Mouse (Mus musculus) limb, embryonic 14.5 days (tissue): Measurements from ENCODE around the gene Adgrl2. TPM values are rescaled to one million over a fixed set of nuclear protein-coding genes. Genes with fewer than 3 reads are reported as not detected.

Source experiments
- ATAC-seq: fragments of 200-750 bp; cut with Nextera tagmentation; 2 replicates; pipeline ENCODE4 v1.8.0; 2017; ENCODE audit warnings: low read depth, moderate number of reproducible peaks, moderate TSS enrichment; ENCODE audit not compliant: low FRiP score
- DNase-seq: peaks from one replicate; pipeline ENCODE4 v3.0.0-alpha.2; 2015; ENCODE audit warnings: low spot score
- H3K27ac ChIP-seq: fragments of 300-500 bp; sonication (generic); replicated peaks from 2 replicates; pipeline ENCODE4 v1.5.1; 2014; ENCODE audit warnings: low read depth, mild to moderate bottlenecking, low read length, moderate library complexity, mixed read lengths
- H3K27me3 ChIP-seq: fragments of 300-500 bp; sonication (generic); 2 replicates; pipeline ENCODE4 v1.6.1; 2014; ENCODE audit warnings: low read length, mixed read lengths; ENCODE audit not compliant: control insufficient read depth, insufficient read depth
- H3K36me3 ChIP-seq: fragments of 300-500 bp; sonication (generic); 2 replicates; pipeline ENCODE4 v1.6.1; 2014; ENCODE audit warnings: mild to moderate bottlenecking, low read length, moderate library complexity, mixed read lengths; ENCODE audit not compliant: control insufficient read depth, insufficient read depth
- H3K4me1 ChIP-seq: fragments of 300-500 bp; sonication (generic); 2 replicates; pipeline ENCODE4 v1.6.1; 2014; ENCODE audit warnings: antibody characterized with exemption, low read length, mixed read lengths; ENCODE audit not compliant: control insufficient read depth, insufficient read depth
- H3K4me2 ChIP-seq: fragments of 300-500 bp; sonication (generic); replicated peaks from 2 replicates; pipeline ENCODE4 v1.6.1; 2014; ENCODE audit warnings: low read depth, mild to moderate bottlenecking, low read length, moderate library complexity; ENCODE audit not compliant: severe bottlenecking
- H3K4me3 ChIP-seq: fragments of 300-500 bp; sonication (generic); replicated peaks from 2 replicates; pipeline ENCODE4 v1.5.1; 2014; ENCODE audit warnings: low read length
- H3K9ac ChIP-seq: fragments of 300-500 bp; sonication (generic); 2 replicates; pipeline ENCODE4 v1.6.1; 2014; ENCODE audit warnings: mild to moderate bottlenecking, low read depth, low read length, moderate library complexity; ENCODE audit not compliant: severe bottlenecking
- H3K9me3 ChIP-seq: fragments of 300-500 bp; sonication (generic); 2 replicates; pipeline ENCODE4 v1.6.1; 2016; ENCODE audit warnings: low read length; ENCODE audit not compliant: control insufficient read depth
- POLR2A ChIP-seq: fragments of 200-500 bp; IDR thresholded peaks from 2 replicates; pipeline ENCODE4 v1.8.0; 2012; ENCODE audit warnings: inconsistent platforms, mild to moderate bottlenecking, moderate library complexity, borderline replicate concordance; ENCODE audit not compliant: insufficient read depth, insufficient read length; ENCODE audit errors: extremely low read depth
- WGBS: fragments of 180-500 bp; shearing (Covaris S2); extraction: QIAGEN DNeasy Blood & Tissue Kit; methylation state at CpG from one replicate; pipeline ENCODE4 v1.1.7; 2014; 5-methylcytosine and 5-hydroxymethylcytosine counted together
- polyA plus RNA-seq, 2 experiments: library from polyadenylated mRNA; depleted of rRNA in 1 of 2; stranded (reverse) in 1 of 2; unstranded in 1 of 2; fragments of >200 nt; fragmentation: Nextera tagmentation in 1 of 2; extraction: Ambion mirVana in 1 of 2; gene quantifications; 2 replicates each; pipeline versions ENCODE4 v1.2.1 to v1.2.3; 2012 to 2014

Adgrl2 gene
- 147 and 174 TPM in 2 replicates for polyA plus RNA-seq (2012; rRNA removed)
- 119 and 141 TPM in 2 replicates for polyA plus RNA-seq (2014; fragmentation: Nextera tagmentation; extraction: Ambion mirVana)

DNA sequence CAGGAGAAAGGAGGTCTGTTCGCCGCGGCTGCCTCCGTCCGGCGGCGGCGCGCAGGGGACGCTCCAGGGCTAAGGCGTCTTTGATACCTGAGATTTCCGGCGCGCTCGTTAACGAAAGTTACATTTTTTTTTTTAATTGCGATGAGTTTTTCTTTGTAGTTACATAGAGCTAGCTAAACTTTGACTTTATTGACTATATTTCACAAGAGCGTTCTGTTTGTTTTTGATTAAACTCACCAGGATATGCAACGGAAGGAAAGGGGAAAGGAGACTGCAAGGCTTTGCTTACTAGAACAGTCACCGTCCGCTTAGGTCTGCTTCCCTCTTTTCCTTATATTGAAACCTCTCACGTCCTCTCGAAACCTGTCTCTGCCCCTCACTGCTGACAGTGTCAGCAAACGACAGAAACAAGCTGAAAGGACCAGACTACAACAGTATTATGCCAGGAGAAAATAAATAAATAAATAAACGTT lies at the start of gene Adgrl2:
Gene Adgrl2, minus strand, starts transcription at position 25 of the 473 bp plus-strand sequence.
- Histone ChIP-seq H3K4me1 (0 out of 2 replicates have a peak, but pooled peaks cover 6% of the 10 kb centered on the region), H3K4me3 (peak within 1 kb of the TSS; percentile 96), H3K36me3 (no peaks in the 10 kb centered on the region), H3K4me2 (peak within 1 kb of the TSS; percentile 71), H3K27ac (peak within 1 kb of the TSS; percentile 100), H3K9me3 (no peaks in the 10 kb centered on the region), H3K9ac (peak within 1 kb of the TSS; percentile 99), H3K27me3 (no peaks in the 10 kb centered on the region)
- TF ChIP-seq POLR2A = 0 out of 2 replicates have a peak, but pooled peaks have one; percentile 46
- 1% methylated on average over 25 of the region's 25 CpGs for WGBS
- ATAC-seq (peak; percentile 28; the same call in 1 of the 2 replicates), DNase-seq (peak; percentile 69)

DNA sequence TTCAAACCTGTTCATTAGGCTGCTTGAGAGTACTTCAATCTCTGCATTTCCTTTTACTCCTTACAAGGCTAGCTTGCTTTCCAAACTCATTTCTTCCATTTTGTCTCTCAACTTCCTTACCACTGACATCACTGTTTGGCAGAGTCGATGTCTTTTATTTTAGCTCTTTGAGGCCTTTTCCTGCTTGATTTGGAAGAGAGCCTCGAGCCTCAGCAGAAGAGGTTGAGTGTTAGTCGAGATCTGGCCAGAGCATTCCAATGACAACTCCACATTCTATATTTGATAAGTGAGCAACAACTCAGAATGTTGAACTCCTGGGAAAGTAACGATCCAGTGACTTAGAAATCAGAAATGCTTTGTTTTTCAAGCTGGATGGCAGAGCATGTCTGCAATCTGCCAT lies 48.4 kb upstream of the Adgrl2 start:
- ATAC-seq (no peak), DNase-seq (no peak)
- H3K27ac ChIP-seq = no peak overlapping the region; the same call in 1 of the 2 replicates
- H3K9me3 ChIP-seq = no peaks in the 10 kb centered on the region
- no peak overlapping the region for H3K9ac ChIP-seq
- H3K4me3 ChIP-seq = no peak overlapping the region
- H3K4me1 ChIP-seq = peaks cover 13% of the 10 kb centered on the region
- WGBS = 49% methylated on average over 4 of the region's 4 CpGs
- no peak for TF ChIP-seq POLR2A
- H3K27me3 ChIP-seq = no peaks in the 10 kb centered on the region
- no peak overlapping the region for H3K4me2 ChIP-seq
- H3K36me3 ChIP-seq = no peaks in the 10 kb centered on the region

DNA sequence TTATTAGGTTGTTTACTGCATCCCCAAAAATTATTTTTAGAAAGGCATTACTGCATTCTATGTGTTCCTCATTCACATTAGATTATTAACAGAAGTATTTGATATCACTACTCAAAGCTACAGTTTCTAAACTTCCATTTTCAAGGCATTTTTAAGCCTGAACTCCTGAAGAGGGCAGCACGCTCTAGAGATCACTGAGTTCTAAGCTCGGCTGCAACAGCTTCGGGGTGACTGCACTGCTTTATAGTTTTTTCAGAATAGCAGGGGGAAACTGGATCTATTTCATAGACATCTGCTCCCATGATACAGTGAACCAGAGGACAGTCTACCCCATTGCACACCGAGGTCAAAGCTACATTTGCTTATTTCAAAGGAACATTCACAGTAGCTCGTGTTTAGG lies 29.6 kb upstream of the Adgrl2 start:
- ATAC-seq = peak; percentile 53; the same call in 1 of the 2 replicates
- Histone ChIP-seq H3K4me3 (no peak overlapping the region), H3K36me3 (no peaks in the 10 kb centered on the region), H3K4me1 (peaks cover 13% of the 10 kb centered on the region), H3K9ac (no peak overlapping the region), H3K27me3 (no peaks in the 10 kb centered on the region), H3K4me2 (no peak overlapping the region), H3K9me3 (no peaks in the 10 kb centered on the region), H3K27ac (no peak overlapping the region)
- TF ChIP-seq POLR2A = no peak
- no peak for DNase-seq
- WGBS = 42% methylated on average over 5 of the region's 5 CpGs

DNA sequence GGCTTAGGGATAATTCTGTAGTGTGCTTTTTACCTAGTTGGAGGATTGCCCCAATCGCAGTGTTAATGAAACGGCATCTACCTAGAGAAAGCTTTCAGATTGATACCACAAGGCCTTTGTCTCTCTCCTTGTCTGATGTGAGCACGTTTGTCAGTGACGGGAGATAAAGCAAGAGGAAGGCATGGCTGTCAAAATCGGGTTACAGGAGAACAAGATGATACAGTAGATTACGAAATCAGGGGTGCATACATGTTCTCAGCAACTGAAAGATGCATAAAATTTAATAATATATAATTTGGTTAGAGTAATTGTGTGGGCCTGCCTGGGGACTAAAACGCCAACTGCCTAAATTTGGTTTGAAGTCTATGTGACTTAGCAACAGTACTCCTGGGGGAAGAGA lies 19.0 kb upstream of the Adgrl2 start:
- WGBS = 77% methylated on average over 7 of the region's 7 CpGs
- Histone ChIP-seq H3K4me3 (no peak overlapping the region), H3K36me3 (no peaks in the 10 kb centered on the region), H3K27me3 (no peaks in the 10 kb centered on the region), H3K4me1 (peaks cover 3% of the 10 kb centered on the region; the same call in 1 of the 2 replicates), H3K9ac (no peak overlapping the region), H3K9me3 (no peaks in the 10 kb centered on the region), H3K4me2 (no peak overlapping the region), H3K27ac (no peak overlapping the region)
- TF ChIP-seq POLR2A = no peak
- DNase-seq (no peak), ATAC-seq (no peak)

DNA sequence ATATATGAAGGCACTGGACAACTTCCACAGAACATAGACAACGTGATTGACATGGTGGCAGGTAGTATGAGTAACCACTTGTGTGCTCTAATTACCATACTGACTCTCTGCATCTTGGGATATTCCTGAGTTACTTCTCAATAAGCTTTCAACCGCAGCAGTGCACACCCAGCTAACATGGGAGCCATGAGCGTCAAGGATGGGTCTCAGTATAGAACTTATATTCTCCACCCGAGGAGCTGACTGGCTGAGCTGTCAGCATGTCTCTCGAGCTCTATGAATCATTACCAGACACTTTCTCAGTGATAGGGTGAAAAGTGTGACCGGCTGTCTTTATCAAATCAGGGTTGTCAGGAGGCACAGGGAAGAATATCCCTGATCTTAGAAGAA lies 18.3 kb upstream of the Adgrl2 start:
- Histone ChIP-seq H3K4me2 (no peak overlapping the region), H3K27me3 (no peaks in the 10 kb centered on the region), H3K9me3 (no peaks in the 10 kb centered on the region), H3K9ac (no peak overlapping the region), H3K36me3 (no peaks in the 10 kb centered on the region), H3K4me1 (peaks cover 3% of the 10 kb centered on the region; the same call in 1 of the 2 replicates), H3K27ac (no peak overlapping the region), H3K4me3 (no peak overlapping the region)
- TF ChIP-seq POLR2A = no peak
- WGBS = 70% methylated on average over 6 of the region's 6 CpGs
- DNase-seq (no peak), ATAC-seq (no peak)
